Mouse (Mus musculus): ENCODE measurements at regions not wholly inside any gene's neighbourhood (a gene's known extent, or its start where the extent isn't known, plus 50 kb on each side); places are given as distances from the start of the nearest gene placed in this dataset.

- peak; percentile 45 to 63 for DNase-seq (ENCODE audit: low spot score in 2 of 2)
- intact Hi-C loops (cut with DNase I) = loop anchor here (5.0 kb wide), 1 partner anchor 1920 kb away; no protein-coding TSS in a partner anchor
Measured at GRCm38 (mm10) chr2:99236968-99237367, 569.9 kb upstream of the Gm10800 start.
